Mouse (Mus musculus): Measurements from ENCODE around the gene Gpr180.
"Not testable (repeated sequence)": the region's sequence is repeated elsewhere in the genome, so short reads cannot be mapped to it uniquely, and the experiment has no call there.

Gpr180 gene

GRCm38 (mm10) chr14:118156056-118156455 is 19.1 kb downstream of the Gpr180 start:
- DNase-seq, result not testable (repeated sequence)

- DNase-seq, result no peak
Observed at GRCm38 (mm10) chr14:118156740-118157139, 19.8 kb downstream of the Gpr180 start.

- peak; percentile 75 to 78 for DNase-seq
Observed at GRCm38 (mm10) chr14:118157146-118157545, 20.2 kb downstream of the Gpr180 start.

DNA sequence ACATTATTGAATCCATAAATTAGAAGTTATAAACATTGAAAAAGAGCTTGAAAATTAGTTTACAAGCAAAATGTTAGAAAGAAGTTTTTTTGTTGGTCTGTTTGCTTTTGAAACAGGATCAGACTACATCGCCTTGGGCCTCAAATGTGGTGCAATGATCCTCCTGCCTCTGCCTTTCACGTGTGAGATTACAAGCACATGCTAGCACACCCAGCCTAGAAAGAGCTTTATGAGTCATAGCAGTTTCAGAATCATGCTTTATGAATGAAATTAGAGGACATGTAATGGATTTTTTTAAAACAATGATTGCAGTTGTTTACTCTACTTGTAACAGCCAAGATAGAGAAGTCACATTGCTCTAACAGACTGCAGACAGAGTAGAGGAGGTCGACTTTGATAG is 24.8 kb downstream of the Gpr180 start:
- DNase-seq, result no peak

- no peak for DNase-seq
Observed at GRCm38 (mm10) chr14:118162640-118163039, 25.7 kb downstream of the Gpr180 start.

- DNase-seq, result no peak
Observed at GRCm38 (mm10) chr14:118168776-118169175, 31.8 kb downstream of the Gpr180 start.

DNA sequence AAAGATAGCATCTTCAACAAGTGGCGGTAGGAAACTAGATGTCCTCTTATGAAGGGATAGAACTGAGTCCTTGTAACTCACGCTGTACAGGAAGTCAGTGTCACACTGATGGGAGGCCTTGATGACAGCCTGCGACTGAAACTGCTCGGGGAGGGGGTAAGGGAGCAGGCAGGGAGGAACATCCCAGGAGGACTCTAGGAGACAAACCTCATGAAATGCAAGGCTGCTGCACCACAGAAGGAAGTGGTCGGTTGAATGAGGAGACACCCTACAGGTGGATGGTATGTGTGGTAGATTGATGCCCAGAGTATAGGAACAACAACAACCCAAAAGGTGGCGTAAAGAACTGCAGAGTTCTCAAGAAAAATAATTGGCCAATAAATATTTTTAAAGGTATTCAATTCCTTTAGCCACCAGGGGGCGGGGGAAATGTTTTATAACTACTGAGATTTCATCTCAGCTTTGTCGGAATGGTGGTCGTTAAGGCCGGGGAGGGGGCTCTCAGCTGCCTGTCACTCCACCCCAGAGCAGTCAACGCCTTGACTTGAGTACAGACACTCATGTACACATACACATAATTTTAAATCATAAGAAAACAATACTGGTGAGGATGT is 36.7 kb downstream of the Gpr180 start:
- DNase-seq, result no peak

- no peak for DNase-seq
Observed at GRCm38 (mm10) chr14:118175071-118175693, 38.2 kb downstream of the Gpr180 start.

- DNase-seq, result no peak
Observed at GRCm38 (mm10) chr14:118175694-118176085, 38.7 kb downstream of the Gpr180 start.

DNA sequence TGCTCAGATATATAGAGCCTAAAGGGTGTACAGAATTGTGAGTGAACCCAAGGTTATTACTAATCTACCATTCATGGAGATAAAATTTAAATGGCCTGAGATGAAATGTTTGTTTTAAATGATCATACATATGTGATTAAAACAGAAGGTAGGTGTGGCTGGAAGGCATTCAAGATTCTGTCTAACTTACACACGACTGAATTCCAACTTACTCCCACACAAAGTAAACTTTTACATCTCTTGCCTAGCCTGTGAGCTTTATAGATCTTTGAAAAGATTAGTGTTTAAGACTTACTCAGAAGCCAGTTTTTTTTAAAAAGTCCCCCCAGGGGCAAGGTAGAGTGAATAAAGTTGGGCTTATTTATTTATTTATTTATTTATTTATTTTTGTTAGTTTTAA is 42.3 kb downstream of the Gpr180 start:
- no peak for DNase-seq

GRCm38 (mm10) chr14:118179701-118180100 is 42.7 kb downstream of the Gpr180 start:
- DNase-seq, result no peak

GRCm38 (mm10) chr14:118180117-118180557 is 43.2 kb downstream of the Gpr180 start:
- peak; percentile 66 to 78 for DNase-seq

DNA sequence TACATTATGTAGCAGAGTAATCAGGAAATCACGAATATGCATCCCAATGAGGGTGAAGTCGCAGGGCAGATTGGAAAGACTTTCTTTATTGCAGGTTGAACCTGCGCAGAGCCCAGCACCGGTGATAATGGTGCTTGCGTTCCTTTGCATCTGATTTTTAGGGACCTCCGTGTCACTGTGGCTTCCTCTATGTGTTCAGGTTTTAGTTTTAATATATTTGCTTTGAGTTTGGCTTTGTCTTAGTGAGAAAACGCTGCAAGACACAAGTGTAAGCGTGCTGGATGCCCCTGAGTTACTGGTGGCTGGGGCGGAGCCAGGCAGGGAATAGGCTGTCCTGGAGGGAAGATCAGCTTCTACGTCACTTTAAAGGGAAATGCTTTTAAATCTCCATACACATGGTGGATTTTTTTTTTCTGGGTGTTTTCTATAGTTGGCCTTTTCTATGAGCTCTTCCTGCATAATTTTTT is 43.8 kb downstream of the Gpr180 start:
- peak; percentile 59 to 68 for DNase-seq

GRCm38 (mm10) chr14:118191442-118191841 is 54.5 kb downstream of the Gpr180 start:
- DNase-seq, result peak; percentile 21 to 22

DNA sequence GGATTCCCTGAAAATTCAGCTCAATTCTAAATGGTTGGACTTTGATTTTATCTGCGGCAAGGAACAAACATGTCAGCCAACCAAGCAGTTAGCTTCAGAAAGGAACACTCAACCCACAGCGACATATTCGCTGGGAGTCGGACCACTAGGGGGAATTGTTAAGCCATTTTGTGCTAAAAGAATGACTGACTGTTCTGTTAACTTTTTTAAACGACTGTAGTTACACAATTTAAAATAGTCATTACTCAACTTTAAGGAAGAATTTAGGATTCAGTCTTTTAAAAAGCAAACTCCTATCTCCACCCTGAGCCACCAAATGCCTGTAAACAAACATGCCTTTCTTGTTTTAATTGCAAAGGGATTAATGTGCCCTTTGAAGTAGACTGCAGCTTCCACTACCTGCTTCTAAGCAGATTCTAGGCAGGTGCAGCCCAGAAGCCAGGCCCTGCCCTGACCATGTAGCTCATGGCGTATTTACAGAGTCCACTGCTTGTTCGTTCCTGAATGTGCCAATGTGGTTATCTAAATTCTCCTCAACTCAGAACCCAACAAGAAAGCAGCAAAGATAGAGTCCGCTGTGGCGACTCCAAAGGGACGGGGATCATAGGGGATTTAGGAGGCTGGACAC is 56.2 kb downstream of the Gpr180 start:
- DNase-seq, result no peak

DNA sequence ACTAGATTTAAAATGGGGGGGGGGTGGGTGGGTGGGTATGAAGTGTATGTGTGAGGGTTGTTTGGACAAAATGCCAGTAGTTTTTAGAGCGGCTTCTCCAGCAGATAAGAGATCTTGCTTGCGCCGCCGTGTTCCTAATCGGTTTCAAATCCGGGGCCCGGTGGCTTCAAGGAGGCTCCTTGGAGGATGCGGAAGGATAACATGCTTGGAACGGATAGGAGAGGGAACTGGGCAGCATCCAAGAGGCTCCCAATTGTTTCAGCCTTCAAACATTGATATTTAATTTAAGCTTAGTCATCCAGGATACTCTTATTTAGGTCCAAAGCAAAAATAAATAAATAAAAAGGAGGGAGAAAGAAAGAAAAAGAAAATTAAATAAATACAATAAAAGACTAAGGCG is 56.7 kb downstream of the Gpr180 start:
- DNase-seq, result no peak

GRCm38 (mm10) chr14:118194219-118194914 is 57.4 kb downstream of the Gpr180 start:
- no peak for DNase-seq

GRCm38 (mm10) chr14:118197063-118197462 is 60.1 kb downstream of the Gpr180 start:
- DNase-seq, result no peak

- no peak for DNase-seq
Observed at GRCm38 (mm10) chr14:118200731-118201130, 63.8 kb downstream of the Gpr180 start.

- DNase-seq, result no peak
Observed at GRCm38 (mm10) chr14:118202006-118202405, 65.0 kb downstream of the Gpr180 start.

DNA sequence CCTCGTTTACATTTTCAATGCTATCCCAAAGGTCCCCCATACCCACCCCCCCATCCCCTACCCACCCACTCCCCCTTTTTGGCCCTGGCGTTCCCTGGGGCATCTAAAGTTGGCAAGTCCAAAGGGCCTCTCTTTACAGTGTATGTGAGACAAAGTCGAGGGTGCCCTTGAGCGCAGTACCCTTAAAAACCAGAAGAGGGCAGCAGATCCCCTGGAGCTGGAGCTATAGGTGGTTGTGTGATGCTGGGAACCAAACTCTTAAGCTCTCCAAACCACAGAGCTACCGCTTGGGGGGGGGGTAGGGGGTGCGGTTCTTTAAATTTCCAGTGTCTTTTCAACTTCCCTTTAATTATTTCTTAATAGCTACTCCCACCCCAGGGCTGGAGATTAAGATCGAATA is 66.1 kb downstream of the Gpr180 start:
- DNase-seq, result no peak

- no peak for DNase-seq
Observed at GRCm38 (mm10) chr14:118207347-118207746, 70.4 kb downstream of the Gpr180 start.

GRCm38 (mm10) chr14:118209642-118210041 is 72.7 kb downstream of the Gpr180 start:
- DNase-seq, result peak; percentile 56 to 57

All from kidney, postnatal 4 days (tissue).